Mouse (Mus musculus) heart, embryonic 12.5 days (tissue): ENCODE results near the gene Kcnk10. TPM values are rescaled to one million over a fixed set of nuclear protein-coding genes. Genes with fewer than 3 reads are reported as not detected.
A peak's percentile ranks its signal among the peaks of the same experiment; 100 is the strongest.

Experiments
- ATAC-seq: fragments of 200-750 bp; cut with Nextera tagmentation; 2 replicates; pipeline ENCODE4 v1.8.0; 2017; ENCODE audit warnings: moderate TSS enrichment, moderate library complexity; ENCODE audit not compliant: insufficient number of reproducible peaks, low FRiP score
- H3K27ac ChIP-seq: fragments of 300-500 bp; sonication (generic); 2 replicates; pipeline ENCODE4 v1.5.1; 2016; ENCODE audit warnings: mild to moderate bottlenecking, moderate library complexity; ENCODE audit not compliant: poor library complexity, severe bottlenecking
- H3K27me3 ChIP-seq: fragments of 300-500 bp; sonication (generic); replicated peaks from 2 replicates; pipeline ENCODE4 v1.6.1; 2016; ENCODE audit warnings: mild to moderate bottlenecking, moderate library complexity
- H3K36me3 ChIP-seq: fragments of 300-500 bp; sonication (generic); 2 replicates; pipeline ENCODE4 v1.6.1; 2016; ENCODE audit warnings: mild to moderate bottlenecking, moderate library complexity
- H3K4me1 ChIP-seq: fragments of 300-500 bp; sonication (generic); replicated peaks from 2 replicates; pipeline ENCODE4 v1.6.1; 2016; ENCODE audit warnings: mild to moderate bottlenecking
- H3K4me2 ChIP-seq: fragments of 300-500 bp; sonication (generic); 2 replicates; pipeline ENCODE4 v1.6.1; 2016; ENCODE audit warnings: mild to moderate bottlenecking, moderate library complexity
- H3K4me3 ChIP-seq: fragments of 300-500 bp; sonication (generic); 2 replicates; pipeline ENCODE4 v1.5.1; 2016; ENCODE audit warnings: mild to moderate bottlenecking
- H3K9ac ChIP-seq: fragments of 300-500 bp; sonication (generic); 2 replicates; pipeline ENCODE4 v1.6.1; 2016; ENCODE audit warnings: mild to moderate bottlenecking, moderate library complexity
- H3K9me3 ChIP-seq: fragments of 300-500 bp; sonication (generic); replicated peaks from 2 replicates; pipeline ENCODE4 v1.6.1; 2016; ENCODE audit warnings: mild to moderate bottlenecking, moderate library complexity
- WGBS: fragments of 180-500 bp; shearing (Covaris S2); methylation state at CpG from one replicate; pipeline ENCODE4 v1.1.7; 2016; 5-methylcytosine and 5-hydroxymethylcytosine counted together
- polyA plus RNA-seq: library from polyadenylated mRNA; unstranded; fragments of >200 nt; fragmentation: Nextera tagmentation; extraction: Ambion mirVana; gene quantifications from 2 replicates; pipeline ENCODE4 v1.2.1, GENCODE M21; 2016

Kcnk10 gene
- polyA plus RNA-seq, 1 experiment from 2014 or later, result 0.37 TPM

- H3K9me3 ChIP-seq, result peaks cover 7% of the 10 kb centered on the region; the same call in 1 of the 2 replicates
- no peak overlapping the region for H3K4me2 ChIP-seq
- no peaks in the 10 kb centered on the region for H3K36me3 ChIP-seq
- H3K27me3 ChIP-seq, result no peaks in the 10 kb centered on the region
- no peak overlapping the region for H3K9ac ChIP-seq
- no peak overlapping the region for H3K27ac ChIP-seq
- H3K4me1 ChIP-seq, result 0 out of 2 replicates have a peak, but pooled peaks cover 2% of the 10 kb centered on the region
- H3K4me3 ChIP-seq, result no peak overlapping the region
- WGBS, result 5% methylated on average over 6 of the region's 6 CpGs
- no peak for ATAC-seq
These were observed 24.0 kb upstream of the Kcnk10 start for GRCm38 (mm10) chr12:98602114-98602513.

GRCm38 (mm10) chr12:98600861-98601260 is 22.8 kb upstream of the Kcnk10 start:
- no peak overlapping the region for H3K27ac ChIP-seq

GRCm38 (mm10) chr12:98591016-98591415 is 12.9 kb upstream of the Kcnk10 start:
- Histone ChIP-seq H3K9me3 (peaks cover 11% of the 10 kb centered on the region), H3K4me2 (no peak overlapping the region), H3K4me3 (no peak overlapping the region), H3K27ac (no peak overlapping the region), H3K36me3 (no peaks in the 10 kb centered on the region), H3K27me3 (no peaks in the 10 kb centered on the region), H3K4me1 (no peaks in the 10 kb centered on the region), H3K9ac (no peak overlapping the region)
- ATAC-seq, result no peak
- WGBS, result 62% methylated on average over 2 of the region's 2 CpGs

More at GRCm38 (mm10) chr12:98600861-98601260, 22.8 kb upstream of the Kcnk10 start:
- no peaks in the 10 kb centered on the region for H3K36me3 ChIP-seq
- H3K4me2 ChIP-seq, result no peak overlapping the region
- H3K4me1 ChIP-seq, result 0 out of 2 replicates have a peak, but pooled peaks cover 2% of the 10 kb centered on the region
- no peaks in the 10 kb centered on the region for H3K27me3 ChIP-seq
- H3K9me3 ChIP-seq, result peaks cover 7% of the 10 kb centered on the region; the same call in 1 of the 2 replicates
- no peak overlapping the region for H3K9ac ChIP-seq
- no peak overlapping the region for H3K4me3 ChIP-seq
- no peak for ATAC-seq
- 83% methylated on average over 5 of the region's 5 CpGs for WGBS

- WGBS, result 58% methylated on average over 6 of the region's 6 CpGs
These were observed 10.5 kb upstream of the Kcnk10 start for GRCm38 (mm10) chr12:98588573-98588972.

GRCm38 (mm10) chr12:98585302-98585701 is 7.2 kb upstream of the Kcnk10 start:
- H3K4me1 ChIP-seq, result no peaks in the 10 kb centered on the region
- 0 out of 2 replicates have a peak, but pooled peaks cover 1% of the 10 kb centered on the region for H3K27me3 ChIP-seq
- no peak overlapping the region for H3K4me3 ChIP-seq
- no peak overlapping the region for H3K27ac ChIP-seq
- no peak overlapping the region for H3K4me2 ChIP-seq
- no peaks in the 10 kb centered on the region for H3K36me3 ChIP-seq
- no peak overlapping the region for H3K9ac ChIP-seq
- H3K9me3 ChIP-seq, result no peaks in the 10 kb centered on the region
- ATAC-seq, result no peak
- WGBS, result 33% methylated on average over 3 of the region's 3 CpGs

More at GRCm38 (mm10) chr12:98588573-98588972, 10.5 kb upstream of the Kcnk10 start:
- Histone ChIP-seq H3K4me2 (no peak overlapping the region), H3K27ac (no peak overlapping the region), H3K27me3 (no peaks in the 10 kb centered on the region), H3K4me3 (no peak overlapping the region), H3K9ac (no peak overlapping the region), H3K36me3 (no peaks in the 10 kb centered on the region), H3K9me3 (peaks cover 11% of the 10 kb centered on the region), H3K4me1 (no peaks in the 10 kb centered on the region)
- no peak for ATAC-seq

GRCm38 (mm10) chr12:98575942-98576550 is 2.1 kb downstream of the Kcnk10 start:
- no peak for ATAC-seq
- Histone ChIP-seq H3K9me3 (no peaks in the 10 kb centered on the region), H3K4me2 (no peak overlapping the region), H3K36me3 (no peaks in the 10 kb centered on the region), H3K27me3 (peaks cover 68% of the 10 kb centered on the region), H3K4me3 (no peak overlapping the region), H3K9ac (no peak overlapping the region), H3K4me1 (peaks cover 10% of the 10 kb centered on the region; the same call in 1 of the 2 replicates), H3K27ac (no peak overlapping the region)
- WGBS, result 63% methylated on average over 8 of the region's 8 CpGs

- H3K9me3 ChIP-seq, result no peaks in the 10 kb centered on the region
- H3K9ac ChIP-seq, result peak overlapping the region; percentile 64
- peak overlapping the region; percentile 70 for H3K4me3 ChIP-seq
- peak overlapping the region; percentile 97 for H3K4me2 ChIP-seq
- no peak overlapping the region for H3K27ac ChIP-seq
- H3K36me3 ChIP-seq, result no peaks in the 10 kb centered on the region
- H3K27me3 ChIP-seq, result peaks cover 71% of the 10 kb centered on the region
- ATAC-seq, result no peak
- WGBS, result 10% methylated on average over 17 of the region's 17 CpGs
- H3K4me1 ChIP-seq, result peaks cover 10% of the 10 kb centered on the region; the same call in 1 of the 2 replicates
These were observed 2.8 kb downstream of the Kcnk10 start for GRCm38 (mm10) chr12:98575195-98575887.

GRCm38 (mm10) chr12:98574353-98575194 is 3.5 kb downstream of the Kcnk10 start:
- H3K27ac ChIP-seq, result no peak overlapping the region
- H3K9me3 ChIP-seq, result no peaks in the 10 kb centered on the region
- peaks cover 10% of the 10 kb centered on the region; the same call in 1 of the 2 replicates for H3K4me1 ChIP-seq
- peak overlapping the region; percentile 64 for H3K9ac ChIP-seq
- ATAC-seq, result peak; percentile 74
- peak overlapping the region; percentile 70 for H3K4me3 ChIP-seq
- under 1% methylated on average over 84 of the region's 84 CpGs for WGBS
- H3K27me3 ChIP-seq, result peaks cover 69% of the 10 kb centered on the region
- no peaks in the 10 kb centered on the region for H3K36me3 ChIP-seq
- H3K4me2 ChIP-seq, result peak overlapping the region; percentile 97

GRCm38 (mm10) chr12:98573317-98574270 is 4.5 kb downstream of the Kcnk10 start:
- 0 out of 2 replicates have a peak overlapping the region, but pooled peaks have one; percentile 64 for H3K9ac ChIP-seq
- H3K4me3 ChIP-seq, result peak overlapping the region; percentile 70
- 21% methylated on average over 25 of the region's 25 CpGs for WGBS
- ATAC-seq, result no peak
- H3K4me1 ChIP-seq, result peaks cover 10% of the 10 kb centered on the region; the same call in 1 of the 2 replicates
- peak overlapping the region; percentile 97 for H3K4me2 ChIP-seq
- H3K27ac ChIP-seq, result no peak overlapping the region
- H3K36me3 ChIP-seq, result no peaks in the 10 kb centered on the region
- peaks cover 66% of the 10 kb centered on the region for H3K27me3 ChIP-seq
- H3K9me3 ChIP-seq, result no peaks in the 10 kb centered on the region
